Mouse (Mus musculus): ENCODE measurements around the gene Wwc1. TPM values are rescaled to one million over a fixed set of nuclear protein-coding genes. Genes with fewer than 3 reads are reported as not detected.

Wwc1 gene
- polyA plus RNA-seq, 2 experiments from 2014 or later = not detected

GRCm38 (mm10) chr11:35972270-35972931 lies 7.9 kb downstream of the Wwc1 start:
- ATAC-seq = no peak

DNA sequence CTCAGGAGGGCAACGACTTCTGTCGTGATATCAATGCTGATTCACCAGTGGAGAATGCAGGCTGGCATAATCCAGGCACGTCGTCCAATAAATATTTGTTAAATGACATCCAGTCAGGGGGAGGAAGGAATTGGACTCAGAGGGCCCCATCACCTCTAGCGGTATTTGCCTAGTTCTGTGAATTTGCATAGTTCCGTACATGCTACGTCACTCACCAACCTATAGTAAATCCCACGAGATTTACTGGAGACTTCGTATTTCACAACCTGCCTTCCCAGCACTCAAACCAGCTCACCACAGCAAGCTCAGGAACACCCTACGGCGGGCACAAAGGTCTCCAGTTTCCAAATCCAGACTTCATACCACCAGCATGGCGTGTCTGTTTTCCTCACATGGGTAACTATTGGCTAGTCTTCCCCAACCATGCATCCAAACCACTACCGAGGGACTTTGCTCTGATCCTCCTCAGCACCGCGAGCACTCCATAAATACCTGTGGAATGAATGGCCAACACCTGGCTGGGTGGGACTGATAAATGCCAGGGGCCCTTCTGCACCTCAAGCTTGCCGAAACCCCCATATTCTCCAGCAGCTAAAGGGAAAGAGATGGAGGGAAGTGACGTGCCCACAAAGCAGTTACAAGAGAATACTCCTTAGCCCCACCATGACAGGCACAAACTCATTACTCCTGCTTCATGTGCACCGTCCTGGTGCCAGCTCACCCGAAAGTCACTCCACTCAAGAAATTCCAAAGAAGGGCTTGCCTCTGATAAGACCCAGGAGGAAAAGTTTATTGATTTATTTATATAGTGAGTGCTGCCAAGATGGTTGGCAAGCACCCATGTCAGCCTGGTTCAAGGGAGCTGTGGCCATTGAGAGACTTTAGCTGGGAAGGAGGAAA lies 9.3 kb downstream of the Wwc1 start:
- ATAC-seq = no peak

- no peak for ATAC-seq
These were observed 12.0 kb downstream of the Wwc1 start for GRCm38 (mm10) chr11:35968291-35968690.

- no peak for ATAC-seq
These were observed 16.3 kb downstream of the Wwc1 start for GRCm38 (mm10) chr11:35963981-35964549.

DNA sequence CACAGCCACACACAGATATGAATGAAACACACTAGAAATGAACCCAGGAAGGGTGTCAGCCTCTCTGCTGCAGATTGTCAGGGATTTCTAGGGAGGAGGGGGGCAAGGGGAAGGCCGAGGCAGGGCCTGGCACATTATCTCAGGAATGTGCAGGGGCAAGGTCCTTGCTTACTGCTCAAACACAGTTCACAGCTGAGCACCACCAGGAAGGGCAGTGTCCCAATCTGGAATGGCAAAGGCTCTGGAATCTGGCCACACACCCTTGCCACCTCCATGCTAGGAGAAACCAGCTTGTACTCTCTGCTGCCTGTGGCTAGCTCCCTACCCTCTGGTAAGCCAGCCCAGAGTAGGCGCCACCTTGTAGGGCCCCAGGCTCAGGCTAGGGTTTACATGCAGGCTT lies 16.8 kb downstream of the Wwc1 start:
- no peak for ATAC-seq

- ATAC-seq = no peak
These were observed 17.9 kb downstream of the Wwc1 start for GRCm38 (mm10) chr11:35962431-35962830.

DNA sequence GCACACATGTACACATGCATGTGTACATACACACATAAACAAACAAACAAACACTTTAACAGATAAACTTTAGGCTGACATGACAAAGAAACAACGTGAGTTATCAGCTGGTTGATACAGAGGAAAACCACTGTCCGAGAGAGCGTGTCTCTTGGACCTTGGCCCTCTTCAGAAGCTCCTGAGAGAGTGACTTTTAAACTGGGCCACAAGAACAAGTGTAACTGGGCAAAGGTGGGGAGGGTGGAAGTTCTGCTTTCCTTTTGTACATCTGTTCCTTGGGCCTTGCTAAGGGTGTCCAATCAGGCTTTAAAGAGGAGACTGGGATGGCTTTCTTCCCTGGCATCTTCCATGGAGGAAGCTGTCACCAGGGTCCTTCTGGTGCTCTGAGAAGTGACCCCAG lies 21.1 kb downstream of the Wwc1 start:
- no peak for ATAC-seq

DNA sequence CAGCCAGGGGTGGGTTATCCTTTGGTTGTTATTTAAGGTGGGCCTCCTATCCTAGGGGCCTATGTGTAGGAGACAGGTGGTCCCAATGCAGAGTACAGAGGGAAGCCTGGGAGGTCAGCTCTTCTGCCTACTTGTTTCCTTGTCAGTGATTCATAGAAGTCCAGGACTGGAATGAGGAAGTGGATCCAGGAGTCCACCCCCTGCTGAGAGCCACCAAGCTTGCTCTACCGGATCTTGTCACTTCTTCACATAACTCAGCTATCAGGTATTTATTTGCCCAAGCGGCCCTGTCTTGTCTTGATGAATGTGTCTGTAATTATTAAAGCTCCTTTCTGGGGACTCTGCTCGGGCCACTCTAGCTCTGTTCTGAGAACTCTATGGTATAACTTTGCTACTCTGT lies 24.8 kb downstream of the Wwc1 start:
- no peak for ATAC-seq

DNA sequence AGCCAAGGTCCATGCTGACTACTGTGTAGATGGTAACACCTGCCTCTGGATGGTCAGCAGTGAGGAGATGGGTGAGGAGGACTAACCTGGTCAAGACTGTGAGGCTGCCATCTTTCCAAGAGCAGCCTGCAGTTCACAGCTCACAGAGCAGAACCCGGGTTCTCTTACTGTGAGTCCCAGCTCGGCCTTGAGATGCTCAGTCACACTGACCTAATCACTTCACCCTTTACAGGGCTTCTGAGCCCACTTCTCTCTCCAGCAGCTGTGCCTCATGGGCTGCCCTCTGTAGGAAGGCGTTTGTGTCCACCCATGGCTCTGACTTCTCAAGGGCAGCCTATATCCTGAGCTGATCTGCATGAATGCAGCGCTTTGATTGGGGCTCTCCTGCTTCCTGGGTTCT lies 27.1 kb downstream of the Wwc1 start:
- no peak for ATAC-seq

DNA sequence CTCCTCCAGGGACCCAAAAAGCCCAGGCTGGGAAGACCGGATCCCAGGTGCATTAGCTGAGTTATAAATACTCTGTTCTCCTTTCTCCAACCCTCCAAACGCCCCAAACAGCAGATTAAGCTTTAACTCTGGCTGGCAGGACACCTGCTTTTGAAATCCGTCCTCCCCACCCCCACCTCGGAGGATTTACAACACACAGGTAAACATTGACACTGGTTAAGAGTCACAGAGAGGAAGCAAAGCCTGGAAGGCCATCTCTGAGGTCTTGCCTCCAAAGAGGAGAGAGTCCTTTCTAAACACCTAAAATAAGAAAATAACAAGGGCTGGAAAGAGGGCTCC lies 28.6 kb downstream of the Wwc1 start:
- no peak for ATAC-seq

- ATAC-seq = no peak
These were observed 29.1 kb downstream of the Wwc1 start for GRCm38 (mm10) chr11:35951058-35951726.

DNA sequence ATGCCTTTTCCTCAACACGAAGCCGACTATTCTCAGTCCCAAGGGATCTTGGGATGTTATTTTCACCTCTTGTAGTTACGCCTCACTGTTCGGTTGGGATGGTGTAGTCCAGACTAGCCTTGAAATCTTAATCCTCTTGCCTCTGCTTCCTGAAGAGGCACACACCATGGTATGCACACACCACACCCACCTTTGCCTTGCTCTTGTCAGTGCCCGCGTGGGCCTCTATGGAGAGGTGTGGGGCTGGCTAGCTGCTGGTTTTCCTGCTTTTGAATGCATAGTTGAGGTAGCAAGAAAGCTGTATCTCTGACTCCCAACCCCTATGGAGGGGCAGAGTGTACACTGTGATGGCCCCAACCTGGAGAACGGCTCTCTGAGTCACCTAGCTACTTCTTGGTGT lies 29.9 kb downstream of the Wwc1 start:
- ATAC-seq = no peak

- no peak for ATAC-seq
These were observed 30.3 kb downstream of the Wwc1 start for GRCm38 (mm10) chr11:35950011-35950410.

DNA sequence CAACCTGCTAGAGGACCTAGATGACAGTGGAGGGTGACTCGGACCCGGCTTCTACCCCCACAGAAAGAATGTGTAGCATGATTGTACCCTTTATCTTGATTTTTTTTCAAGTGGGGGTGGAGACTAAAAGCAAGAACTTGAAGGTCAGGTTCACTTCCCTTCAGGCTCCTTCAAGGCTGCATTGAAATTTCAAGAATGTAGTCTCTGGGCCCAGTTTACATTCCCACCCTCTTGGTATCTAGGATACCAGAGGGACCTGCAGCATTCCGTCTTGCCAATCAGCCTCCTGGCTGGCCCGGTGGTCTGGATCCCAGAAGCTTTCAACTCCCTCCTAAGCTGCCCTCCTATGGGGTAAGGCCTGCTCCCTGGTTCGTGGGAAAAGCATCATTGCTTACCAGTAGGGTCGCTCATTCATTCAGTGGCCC lies 31.9 kb downstream of the Wwc1 start:
- ATAC-seq = no peak

GRCm38 (mm10) chr11:35947944-35948343 lies 32.4 kb downstream of the Wwc1 start:
- ATAC-seq = no peak

DNA sequence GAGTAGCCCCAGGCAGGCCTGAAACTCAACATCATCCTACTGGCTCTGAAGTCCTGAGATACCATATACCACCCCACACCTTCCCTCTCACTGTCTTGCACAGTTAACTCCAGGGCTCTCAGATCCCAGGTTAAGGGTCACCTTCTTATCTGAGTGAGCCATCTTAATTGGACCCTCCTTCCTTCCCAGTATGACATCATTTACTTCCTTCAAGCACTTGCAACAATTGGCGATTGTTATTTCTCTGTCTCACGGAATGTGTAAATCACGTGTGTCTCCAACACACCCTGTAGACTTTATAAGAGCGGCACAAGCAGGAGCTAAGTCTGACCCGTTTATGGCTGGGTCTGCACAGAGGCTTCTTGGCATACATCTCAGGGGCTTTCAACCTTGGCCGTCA lies 35.1 kb downstream of the Wwc1 start:
- no peak for ATAC-seq

- ATAC-seq = no peak
These were observed 38.7 kb downstream of the Wwc1 start for GRCm38 (mm10) chr11:35941641-35942040.

DNA sequence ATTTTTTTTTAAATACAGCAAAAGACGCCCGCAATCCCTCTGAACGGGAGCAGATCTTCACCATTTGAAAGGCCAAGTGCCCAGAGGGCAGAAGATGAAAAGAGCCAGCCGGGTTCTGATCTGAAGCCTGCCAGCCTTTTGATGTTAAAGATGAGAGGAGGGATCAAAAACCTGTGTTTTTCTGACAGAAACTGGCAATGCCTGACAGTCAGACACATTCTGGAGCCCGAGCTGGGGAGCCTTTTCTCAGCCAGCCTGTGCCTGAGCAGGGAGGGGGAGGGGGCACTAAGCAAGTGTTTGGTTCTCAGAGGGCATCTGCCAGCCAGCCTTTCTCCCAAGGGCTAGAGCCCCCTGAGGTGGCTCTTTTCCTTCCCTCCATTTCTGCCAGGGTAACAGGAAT lies 39.3 kb downstream of the Wwc1 start:
- ATAC-seq = no peak

GRCm38 (mm10) chr11:35938790-35939385 lies 41.4 kb downstream of the Wwc1 start:
- no peak for ATAC-seq

DNA sequence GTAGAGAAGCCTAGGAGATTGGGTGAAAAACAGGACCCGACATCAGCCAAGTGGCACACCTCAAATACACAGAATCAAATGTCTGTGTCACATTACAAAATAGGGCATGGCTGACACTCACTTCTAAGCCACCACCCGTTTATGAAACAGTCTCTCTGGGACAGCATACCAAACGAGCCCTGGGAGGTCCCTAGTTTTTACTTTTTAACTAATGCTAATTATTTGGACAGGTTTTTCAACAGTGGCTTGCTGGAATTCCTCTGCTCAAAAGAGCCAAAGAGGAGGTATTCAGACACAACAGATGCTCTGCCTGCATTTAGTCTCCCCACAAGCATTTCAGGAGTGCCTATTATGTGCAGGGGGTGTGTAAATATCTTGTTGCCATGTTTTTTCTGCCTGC lies 44.7 kb downstream of the Wwc1 start:
- no peak for ATAC-seq

GRCm38 (mm10) chr11:35935133-35935532 lies 45.2 kb downstream of the Wwc1 start:
- no peak for ATAC-seq

DNA sequence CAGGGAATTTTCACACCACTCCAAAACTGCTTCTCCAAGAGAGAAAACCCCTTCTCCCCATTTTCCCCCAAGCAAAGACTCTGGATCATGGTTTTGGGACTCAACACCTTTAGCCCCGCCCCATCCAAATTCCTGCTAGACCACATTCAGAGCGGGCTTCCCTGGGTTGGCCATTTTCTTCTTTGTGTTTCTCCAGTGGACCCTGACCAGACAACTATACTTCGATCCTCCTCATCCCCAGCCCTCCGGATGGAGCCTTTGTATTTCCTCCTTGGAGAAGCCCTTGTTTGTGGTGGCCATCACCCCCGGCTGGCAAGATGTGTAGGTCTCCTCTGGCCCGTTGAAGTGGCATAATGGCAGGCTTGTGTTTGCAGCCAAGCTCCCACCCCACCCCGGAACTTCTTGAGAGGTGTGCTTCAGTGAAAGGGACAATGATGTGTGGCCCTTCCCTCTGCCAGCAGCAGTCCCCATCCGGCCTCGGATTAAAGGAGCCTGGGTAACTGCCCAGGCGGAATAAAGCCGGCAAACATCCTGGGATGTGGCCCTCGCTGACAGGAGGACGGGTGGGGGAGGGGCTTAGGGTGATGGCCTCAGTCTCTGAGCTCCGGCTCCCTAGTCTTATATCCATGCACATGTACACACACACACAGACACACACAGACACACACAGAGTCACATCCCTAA lies 46.8 kb downstream of the Wwc1 start:
- ATAC-seq = no peak

All from activated CD4-positive, CD25-positive, alpha-beta regulatory T cell, adult 4 months (primary cell).